In genomic region chr1:136379261-136379660, GRCm38 (mm10) we compare ENCODE assay signal across 35 mouse cellular contexts.
"Had no signal": no experiment of that assay in that cellular context is flagged by ENCODE, and none has a peak within 500 bp of the region (broad histone marks: within the 10 kb centered on the region; RNA-seq: fewer than 3 reads in every experiment).

No protein-coding gene starts in this region.

- H3K4me1 ChIP-seq: heart, embryonic 12.5 days; heart, embryonic 13.5 days; hindbrain, embryonic 10.5 days; hindbrain, embryonic 12.5 days; hindbrain, embryonic 13.5 days; hindbrain, embryonic 15.5 days; intestine, embryonic 15.5 days; kidney, embryonic 15.5 days had no signal

- H3K4me3 ChIP-seq: heart, embryonic 10.5 days; heart, embryonic 12.5 days; heart, embryonic 13.5 days; heart, embryonic 15.5 days; hindbrain, embryonic 10.5 days; hindbrain, embryonic 12.5 days; hindbrain, embryonic 13.5 days; hindbrain, embryonic 15.5 days; intestine, embryonic 15.5 days; kidney, embryonic 15.5 days; layer of hippocampus, adult 2 months had no signal

- H3K9me3 ChIP-seq: heart, embryonic 10.5 days; heart, embryonic 13.5 days; heart, embryonic 15.5 days; hindbrain, embryonic 10.5 days; hindbrain, embryonic 12.5 days; hindbrain, embryonic 13.5 days; hindbrain, embryonic 15.5 days; intestine, embryonic 15.5 days; kidney, embryonic 15.5 days had no signal

- H3K27me3 ChIP-seq: heart, embryonic 12.5 days; heart, embryonic 13.5 days; heart, embryonic 15.5 days; hindbrain, embryonic 12.5 days; hindbrain, embryonic 13.5 days; hindbrain, embryonic 15.5 days; intestine, embryonic 15.5 days; kidney, embryonic 15.5 days had no signal

- H3K4me2 ChIP-seq: heart, embryonic 11.5 days; heart, embryonic 12.5 days; heart, embryonic 13.5 days; heart, embryonic 15.5 days; hindbrain, embryonic 12.5 days; hindbrain, embryonic 13.5 days; hindbrain, embryonic 14.5 days; hindbrain, embryonic 15.5 days; intestine, embryonic 15.5 days; kidney, embryonic 15.5 days had no signal

- ATAC-seq: hindbrain, embryonic 16.5 days; hindbrain, postnatal 0 days; inflammation-experienced regulatory T-cells, adult 6 months; intestine, embryonic 15.5 days; intestine, embryonic 16.5 days; intestine, postnatal 0 days had no signal

- H3K36me3 ChIP-seq: heart, embryonic 10.5 days; heart, embryonic 12.5 days; heart, embryonic 13.5 days; heart, embryonic 15.5 days; hindbrain, embryonic 10.5 days; hindbrain, embryonic 12.5 days; hindbrain, embryonic 13.5 days; hindbrain, embryonic 15.5 days; intestine, embryonic 15.5 days; kidney, embryonic 15.5 days had no signal

- H3K9ac ChIP-seq: heart, embryonic 12.5 days; heart, embryonic 13.5 days; heart, embryonic 15.5 days; hindbrain, embryonic 12.5 days; hindbrain, embryonic 13.5 days; hindbrain, embryonic 14.5 days; hindbrain, embryonic 15.5 days; intestine, embryonic 15.5 days; kidney, embryonic 15.5 days had no signal

- DNase-seq: heart, postnatal 10 days; heart, postnatal 14 days; heart, postnatal 36 days; heart, postnatal 4 days; kidney, adult 11 months; kidney, adult 18-20 months; kidney, adult 2 months; kidney, adult 8-10 months; kidney, adult 9 months; kidney, postnatal 10 days; kidney, postnatal 14 days; kidney, postnatal 25 days; kidney, postnatal 36 days; kidney, postnatal 4 days; layer of hippocampus, adult 9-11 months; layer of hippocampus, postnatal 36 days had no signal

- H3K27ac ChIP-seq: heart, embryonic 10.5 days; heart, embryonic 13.5 days; heart, embryonic 15.5 days; hindbrain, embryonic 10.5 days; hindbrain, embryonic 12.5 days; hindbrain, embryonic 13.5 days; hindbrain, embryonic 14.5 days; hindbrain, embryonic 15.5 days; hindbrain, postnatal 0 days; intestine, embryonic 15.5 days; kidney, embryonic 15.5 days; kidney, postnatal 0 days; layer of hippocampus, adult 2 months had no signal
